Mouse (Mus musculus): ENCODE results near the gene Olfr1477.
"Not testable (repeated sequence)": the region's sequence is repeated elsewhere in the genome, so short reads cannot be mapped to it uniquely, and the experiment has no call there.

Olfr1477 gene

DNA sequence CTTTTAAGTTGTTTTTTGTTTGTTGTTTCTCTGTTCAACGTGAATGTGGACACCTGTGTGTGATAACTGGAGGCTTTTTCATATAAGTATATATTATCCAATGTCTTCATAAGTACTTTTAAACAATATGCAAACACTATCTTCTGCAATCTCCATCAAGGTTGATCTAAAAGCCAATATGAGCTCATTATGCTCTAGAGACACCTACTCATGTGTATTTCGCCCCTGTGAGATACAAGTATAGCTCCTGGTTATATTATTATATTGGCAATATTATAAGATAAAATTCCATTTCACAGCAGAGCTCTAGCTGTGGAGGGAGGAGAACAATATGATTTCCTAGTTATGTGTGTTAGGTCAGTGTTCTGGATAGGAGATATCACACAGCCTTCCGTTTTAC lies at the start of gene Olfr1477:
TSS of gene Olfr1477 (plus strand) at position 301 of the 400 bp plus-strand sequence.
- no peak for DNase-seq

DNA sequence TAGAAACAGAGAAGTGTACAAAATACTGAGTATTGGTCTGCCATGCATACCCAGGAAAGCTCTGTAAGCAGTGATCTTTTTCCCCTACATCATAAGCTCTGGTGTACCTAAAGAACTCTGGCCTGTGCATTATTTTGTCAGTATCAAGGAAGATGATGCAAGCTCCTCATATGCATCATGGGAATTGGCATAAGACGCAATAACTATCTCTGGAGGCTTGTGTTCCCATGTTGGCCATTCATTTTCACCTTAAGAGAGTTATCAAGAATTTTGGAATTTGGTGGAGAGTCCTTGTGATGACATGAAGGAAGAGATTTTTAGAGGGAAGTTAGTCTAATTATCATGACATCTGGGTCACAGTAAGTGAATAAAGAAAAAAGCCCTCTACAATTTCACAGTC lies 44.4 kb upstream of the Olfr1477 start, which contains the start of gene Olfr1472:
TSS of gene Olfr1472 (minus strand) at position 101 of the 400 bp plus-strand sequence.
- no peak for DNase-seq

DNA sequence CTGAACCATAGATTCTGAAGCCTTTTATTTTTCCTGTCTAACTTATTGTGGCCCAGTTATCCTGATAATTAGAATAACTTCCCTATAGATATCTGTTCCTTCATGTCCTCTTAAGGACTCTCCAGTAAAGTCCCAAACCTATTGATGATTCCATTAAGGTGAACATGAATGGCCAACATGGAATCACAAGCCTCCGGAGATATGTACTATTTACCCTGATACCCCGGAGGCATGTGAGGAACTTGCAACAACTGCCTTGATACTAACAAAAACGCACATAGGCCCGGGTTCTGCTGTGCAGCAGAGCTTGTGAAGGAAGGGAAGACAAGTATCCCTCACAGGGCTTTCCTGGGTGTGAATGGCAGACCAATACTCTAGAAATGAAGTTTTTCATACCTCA lies 31.1 kb upstream of the Olfr1477 start, which contains the start of gene Olfr1474:
TSS of gene Olfr1474 (plus strand) at position 301 of the 400 bp plus-strand sequence.
- DNase-seq, result not testable (repeated sequence)

DNA sequence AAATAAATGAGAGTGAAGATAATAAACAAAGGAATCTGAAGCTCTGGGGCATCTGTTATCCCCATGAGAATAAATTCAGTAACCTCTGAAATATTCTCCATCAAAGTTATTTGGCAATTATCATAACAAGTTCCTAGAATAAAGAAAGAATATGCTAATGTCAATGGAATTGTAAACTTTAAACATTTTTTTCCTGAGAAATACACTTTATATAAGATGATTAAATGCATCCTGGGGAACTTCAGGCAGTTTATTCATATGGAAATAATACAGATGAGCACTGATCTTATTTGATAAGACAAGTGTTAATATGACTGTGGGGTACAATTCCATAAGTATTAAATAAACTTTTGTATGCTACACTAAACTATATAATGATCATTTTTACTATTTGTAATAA lies 20.2 kb upstream of the Olfr1477 start, which contains the start of gene Olfr1475:
TSS of gene Olfr1475 (minus strand) at position 101 of the 400 bp plus-strand sequence.
- DNase-seq, result no peak

DNA sequence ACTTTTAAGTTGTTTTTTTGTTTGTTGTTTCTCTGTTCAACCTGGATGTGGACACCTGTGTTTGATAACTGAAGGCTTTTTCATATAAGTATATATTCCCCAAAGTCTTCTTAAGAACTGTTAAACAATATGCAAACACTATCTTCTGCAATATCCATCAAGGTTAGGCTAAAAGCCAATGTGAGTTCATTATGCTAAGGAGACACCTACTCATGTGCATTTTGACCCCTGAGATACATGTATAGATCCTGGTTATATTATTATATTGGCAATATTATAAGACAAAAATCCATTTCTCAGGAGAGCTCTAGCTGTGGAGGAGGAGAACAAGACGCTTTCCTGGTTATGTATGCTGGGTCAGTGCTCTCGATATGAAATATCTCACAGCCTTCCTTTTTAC lies 27.3 kb downstream of the Olfr1477 start, which contains the start of gene Olfr1480:
TSS of gene Olfr1480 (plus strand) at position 301 of the 400 bp plus-strand sequence.
- DNase-seq, result no peak

All from kidney, postnatal 4 days (tissue).